Mouse (Mus musculus): ENCODE results near the gene Rps18. TPM values are rescaled to one million over a fixed set of nuclear protein-coding genes. Genes with fewer than 3 reads are reported as not detected.
"Not testable (repeated sequence)": the region's sequence is repeated elsewhere in the genome, so short reads cannot be mapped to it uniquely, and the experiment has no call there.

Rps18 gene
- 287 TPM for polyA plus RNA-seq (2012; fragmentation: generic; extraction: Trizol)

- Histone ChIP-seq H3K4me3 (peak within 1 kb of the TSS; percentile 93), H3ac (ENCODE audit: control insufficient read depth, insufficient read length) (peak within 1 kb of the TSS; percentile 71), H3K4me2 (ENCODE audit: low read depth) (peak within 1 kb of the TSS; percentile 100), H3K36me3 (ENCODE audit: control insufficient read depth, insufficient read depth) (peaks cover 15% of the 10 kb centered on the region), H3K27me3 (ENCODE audit: control insufficient read depth, insufficient read depth, insufficient read length) (no peaks in the 10 kb centered on the region), H3K79me2 (ENCODE audit: control insufficient read depth, insufficient read depth) (peaks cover 29% of the 10 kb centered on the region)
- TF ChIP-seq MYOG (IDR thresholded peaks at IDR 0.05; ENCODE audit: control insufficient read depth in 1 of 3, insufficient read depth in 1 of 3, insufficient read length in 2 of 3, low read depth in 2 of 3) = peak in 1 of 3 experiments; percentile 37
- TF ChIP-seq MAX (IDR thresholded peaks at IDR 0.05; ENCODE audit: low read depth) = no peak
- no peak for TF ChIP-seq TCF3 (IDR thresholded peaks at IDR 0.05; ENCODE audit: insufficient read length, low read depth)
- no peak for TF ChIP-seq TCF12 (IDR thresholded peaks at IDR 0.05; ENCODE audit: insufficient read depth, poor library complexity, severe bottlenecking)
- TF ChIP-seq E2F4 (IDR thresholded peaks at IDR 0.05; ENCODE audit: insufficient read depth) = no peak
- peak; percentile 2 for TF ChIP-seq SRF (IDR thresholded peaks at IDR 0.05; ENCODE audit: control insufficient read depth, insufficient read length, low read depth)
- peak; percentile 90 for TF ChIP-seq POLR2AphosphoS2 (IDR thresholded peaks at IDR 0.05; ENCODE audit: insufficient read length, low read depth)
- TF ChIP-seq MYOD1 (IDR thresholded peaks at IDR 0.05; ENCODE audit: control insufficient read depth in 1 of 3, insufficient read length in 2 of 3, low read depth in 2 of 3) = peak in 1 of 3 experiments; percentile 5
- no peak for TF ChIP-seq USF1 (IDR thresholded peaks at IDR 0.05; ENCODE audit: low read depth)
- no peak for TF ChIP-seq REST (IDR thresholded peaks at IDR 0.05; ENCODE audit: insufficient read depth, insufficient read length)
- TF ChIP-seq CEBPB (IDR thresholded peaks at IDR 0.05; ENCODE audit: insufficient read depth, poor library complexity, severe bottlenecking) = no peak
- TF ChIP-seq POLR2A (IDR thresholded peaks at IDR 0.05; ENCODE audit: insufficient read length, low read depth) = peak; percentile 84
These were observed at the start of gene Rps18, which contains the start of gene Vps52 for GRCm38 (mm10) chr17:33955555-33956214. Gene Rps18 (minus strand): TSS chr17:33956001. Gene Vps52 (plus strand): TSS chr17:33955812.

GRCm38 (mm10) chr17:34003426-34003825, 47.6 kb upstream of the Rps18 start:
- H3K4me3 ChIP-seq = no peak overlapping the region
- H3K27me3 ChIP-seq (ENCODE audit: control insufficient read depth, insufficient read depth, insufficient read length) = peaks cover 6% of the 10 kb centered on the region
- no peak overlapping the region for H3ac ChIP-seq (ENCODE audit: control insufficient read depth, insufficient read length)
- no peak overlapping the region for H3K4me2 ChIP-seq (ENCODE audit: low read depth)
- no peak for TF ChIP-seq USF1 (IDR thresholded peaks at IDR 0.05; ENCODE audit: low read depth)
- TF ChIP-seq MYOG (IDR thresholded peaks at IDR 0.05; ENCODE audit: control insufficient read depth in 1 of 3, insufficient read depth in 1 of 3, insufficient read length in 2 of 3, low read depth in 2 of 3) = no peak
- no peak for TF ChIP-seq TCF12 (IDR thresholded peaks at IDR 0.05; ENCODE audit: insufficient read depth, poor library complexity, severe bottlenecking)
- no peak for TF ChIP-seq TCF3 (IDR thresholded peaks at IDR 0.05; ENCODE audit: insufficient read length, low read depth)
- TF ChIP-seq POLR2A (IDR thresholded peaks at IDR 0.05; ENCODE audit: insufficient read length, low read depth) = no peak
- no peak for TF ChIP-seq E2F4 (IDR thresholded peaks at IDR 0.05; ENCODE audit: insufficient read depth)
- no peak for TF ChIP-seq POLR2AphosphoS2 (IDR thresholded peaks at IDR 0.05; ENCODE audit: insufficient read length, low read depth)
- no peak for TF ChIP-seq SRF (IDR thresholded peaks at IDR 0.05; ENCODE audit: control insufficient read depth, insufficient read length, low read depth)
- no peak for TF ChIP-seq REST (IDR thresholded peaks at IDR 0.05; ENCODE audit: insufficient read depth, insufficient read length)
- no peak for TF ChIP-seq CEBPB (IDR thresholded peaks at IDR 0.05; ENCODE audit: insufficient read depth, poor library complexity, severe bottlenecking)
- TF ChIP-seq MYOD1 (IDR thresholded peaks at IDR 0.05; ENCODE audit: control insufficient read depth in 1 of 3, insufficient read length in 2 of 3, low read depth in 2 of 3) = no peak
- no peak for TF ChIP-seq MAX (IDR thresholded peaks at IDR 0.05; ENCODE audit: low read depth)
- H3K79me2 ChIP-seq (ENCODE audit: control insufficient read depth, insufficient read depth) = no peaks in the 10 kb centered on the region
- no peaks in the 10 kb centered on the region for H3K36me3 ChIP-seq (ENCODE audit: control insufficient read depth, insufficient read depth)

GRCm38 (mm10) chr17:34000796-34001195, 45.0 kb upstream of the Rps18 start:
- peak overlapping the region; percentile 65 for H3K4me2 ChIP-seq (ENCODE audit: low read depth)
- not testable (repeated sequence) for H3K79me2 ChIP-seq (ENCODE audit: control insufficient read depth, insufficient read depth); H3K36me3 ChIP-seq (ENCODE audit: control insufficient read depth, insufficient read depth); H3K27me3 ChIP-seq (ENCODE audit: control insufficient read depth, insufficient read depth, insufficient read length); H3ac ChIP-seq (ENCODE audit: control insufficient read depth, insufficient read length); H3K4me3 ChIP-seq

- TF ChIP-seq USF1 (IDR thresholded peaks at IDR 0.05; ENCODE audit: low read depth) (no peak), MYOG (IDR thresholded peaks at IDR 0.05; ENCODE audit: control insufficient read depth in 1 of 3, insufficient read depth in 1 of 3, insufficient read length in 2 of 3, low read depth in 2 of 3) (no peak), REST (IDR thresholded peaks at IDR 0.05; ENCODE audit: insufficient read depth, insufficient read length) (no peak), POLR2A (IDR thresholded peaks at IDR 0.05; ENCODE audit: insufficient read length, low read depth) (peak; percentile 42)
- H3K27me3 ChIP-seq (ENCODE audit: control insufficient read depth, insufficient read depth, insufficient read length) = no peaks in the 10 kb centered on the region
- no peaks in the 10 kb centered on the region for H3K36me3 ChIP-seq (ENCODE audit: control insufficient read depth, insufficient read depth)
- H3K4me3 ChIP-seq = no peak within 1 kb of the TSS
- H3K79me2 ChIP-seq (ENCODE audit: control insufficient read depth, insufficient read depth) = no peaks in the 10 kb centered on the region
- H3K4me2 ChIP-seq (ENCODE audit: low read depth) = peak within 1 kb of the TSS; percentile 65
- peak within 1 kb of the TSS; percentile 46 for H3ac ChIP-seq (ENCODE audit: control insufficient read depth, insufficient read length)
These were observed 44.3 kb upstream of the Rps18 start, which contains the start of gene H2-K1 for GRCm38 (mm10) chr17:34000150-34000537. Gene H2-K1 (minus strand): TSS chr17:34000347.

- TF ChIP-seq USF1 (IDR thresholded peaks at IDR 0.05; ENCODE audit: low read depth) (no peak), MYOG (IDR thresholded peaks at IDR 0.05; ENCODE audit: control insufficient read depth in 1 of 3, insufficient read depth in 1 of 3, insufficient read length in 2 of 3, low read depth in 2 of 3) (no peak), MYOD1 (IDR thresholded peaks at IDR 0.05; ENCODE audit: control insufficient read depth in 1 of 3, insufficient read length in 2 of 3, low read depth in 2 of 3) (no peak), REST (IDR thresholded peaks at IDR 0.05; ENCODE audit: insufficient read depth, insufficient read length) (no peak)
- Histone ChIP-seq H3K27me3 (ENCODE audit: control insufficient read depth, insufficient read depth, insufficient read length) (no peaks in the 10 kb centered on the region), H3K36me3 (ENCODE audit: control insufficient read depth, insufficient read depth) (no peaks in the 10 kb centered on the region), H3K4me3 (no peak overlapping the region), H3K4me2 (ENCODE audit: low read depth) (no peak overlapping the region), H3ac (ENCODE audit: control insufficient read depth, insufficient read length) (peak overlapping the region; percentile 46), H3K79me2 (ENCODE audit: control insufficient read depth, insufficient read depth) (no peaks in the 10 kb centered on the region)
These were observed 43.7 kb upstream of the Rps18 start for GRCm38 (mm10) chr17:33999341-34000149.

GRCm38 (mm10) chr17:33998697-33999096, 42.9 kb upstream of the Rps18 start:
- H3K4me3 ChIP-seq; H3K27me3 ChIP-seq (ENCODE audit: control insufficient read depth, insufficient read depth, insufficient read length); H3K4me2 ChIP-seq (ENCODE audit: low read depth); H3ac ChIP-seq (ENCODE audit: control insufficient read depth, insufficient read length); H3K79me2 ChIP-seq (ENCODE audit: control insufficient read depth, insufficient read depth); H3K36me3 ChIP-seq (ENCODE audit: control insufficient read depth, insufficient read depth): not testable (repeated sequence)

GRCm38 (mm10) chr17:33997025-33997424, 41.2 kb upstream of the Rps18 start:
- H3ac ChIP-seq (ENCODE audit: control insufficient read depth, insufficient read length); H3K27me3 ChIP-seq (ENCODE audit: control insufficient read depth, insufficient read depth, insufficient read length); H3K79me2 ChIP-seq (ENCODE audit: control insufficient read depth, insufficient read depth); H3K4me3 ChIP-seq; H3K36me3 ChIP-seq (ENCODE audit: control insufficient read depth, insufficient read depth); H3K4me2 ChIP-seq (ENCODE audit: low read depth): not testable (repeated sequence)
